Mouse (Mus musculus): ENCODE measurements around the gene Cnksr3.

The Cnksr3 gene

GRCm38 (mm10) chr10:7211696-7212482, at the start of gene Cnksr3:
Gene Cnksr3, minus strand, starts transcription at chr10:7212237.
- DNase-seq, result peak; percentile 100

- DNase-seq, result peak; percentile 88
Measured at GRCm38 (mm10) chr10:7260166-7261108, 48.4 kb upstream of the Cnksr3 start.

- DNase-seq, result peak; percentile 34
Measured at GRCm38 (mm10) chr10:7258607-7259006, 46.6 kb upstream of the Cnksr3 start.

GRCm38 (mm10) chr10:7250455-7250854, 38.4 kb upstream of the Cnksr3 start:
- no peak for DNase-seq

- no peak for DNase-seq
Measured at GRCm38 (mm10) chr10:7234601-7235000, 22.6 kb upstream of the Cnksr3 start.

GRCm38 (mm10) chr10:7217551-7218127, 5.6 kb upstream of the Cnksr3 start:
- DNase-seq, result peak; percentile 74

GRCm38 (mm10) chr10:7214718-7215117, 2.7 kb upstream of the Cnksr3 start:
- peak; percentile 68 for DNase-seq

- DNase-seq, result peak; percentile 67
Measured at GRCm38 (mm10) chr10:7213066-7213630, 1.1 kb upstream of the Cnksr3 start.

GRCm38 (mm10) chr10:7212537-7212936, 500 bp upstream of the Cnksr3 start:
- DNase-seq, result peak; percentile 96

- peak; percentile 98 for DNase-seq
Measured at GRCm38 (mm10) chr10:7210991-7211695, 894 bp downstream of the Cnksr3 start.

GRCm38 (mm10) chr10:7209691-7210455, 2.2 kb downstream of the Cnksr3 start:
- peak; percentile 77 for DNase-seq

- peak; percentile 88 for DNase-seq
Measured at GRCm38 (mm10) chr10:7208859-7209441, 3.1 kb downstream of the Cnksr3 start.

- DNase-seq, result peak; percentile 90
Measured at GRCm38 (mm10) chr10:7207301-7207700, 4.7 kb downstream of the Cnksr3 start.

GRCm38 (mm10) chr10:7206571-7206970, 5.5 kb downstream of the Cnksr3 start:
- DNase-seq, result peak; percentile 66

- DNase-seq, result no peak
Measured at GRCm38 (mm10) chr10:7205576-7205975, 6.5 kb downstream of the Cnksr3 start.

- DNase-seq, result peak; percentile 79
Measured at GRCm38 (mm10) chr10:7204953-7205352, 7.1 kb downstream of the Cnksr3 start.

GRCm38 (mm10) chr10:7202576-7202975, 9.5 kb downstream of the Cnksr3 start:
- DNase-seq, result peak; percentile 80

- no peak for DNase-seq
Measured at GRCm38 (mm10) chr10:7200665-7201064, 11.4 kb downstream of the Cnksr3 start.

- DNase-seq, result no peak
Measured at GRCm38 (mm10) chr10:7198201-7198600, 13.8 kb downstream of the Cnksr3 start.

GRCm38 (mm10) chr10:7197733-7198132, 14.3 kb downstream of the Cnksr3 start:
- no peak for DNase-seq
